ENCODE assay signal across 13 mouse cellular contexts in the genomic region with DNA sequence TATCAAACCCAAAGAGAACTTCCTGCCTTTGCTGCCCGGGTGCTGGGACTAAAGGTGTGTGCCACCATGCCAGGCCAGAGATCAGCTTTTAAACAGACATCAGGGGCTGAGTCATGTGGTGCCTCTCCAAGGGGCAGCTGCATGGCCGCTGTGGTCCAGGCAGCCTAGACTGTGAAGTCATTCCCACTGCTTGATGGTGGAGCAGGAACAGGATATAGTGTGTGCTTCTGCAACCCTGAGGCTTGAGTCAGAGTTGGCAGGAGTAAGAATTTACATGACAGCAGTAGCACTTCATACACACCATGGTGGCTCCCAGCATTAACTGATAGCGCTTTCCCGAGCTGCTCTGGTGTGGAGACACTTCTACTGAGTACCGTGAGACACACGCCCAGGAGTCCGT.
DNase-seq lines count a peak whose midpoint lies in the region; ATAC-seq lines count a peak whose summit lies in the region.
"Had no signal": no experiment of that assay in that cellular context is flagged by ENCODE, and none has a peak within 500 bp of the region (broad histone marks: within the 10 kb centered on the region; RNA-seq: fewer than 3 reads in every experiment).

No protein-coding gene starts in this region.

- no peak overlapping the region for H3K4me2 ChIP-seq in limb, embryonic 12.5 days
- no peak overlapping the region for H3K4me2 ChIP-seq in embryonic facial prominence, embryonic 15.5 days (replicated peaks)

- WGBS in limb, embryonic 12.5 days, result 86% methylated on average over 7 of the region's 7 CpGs
- 91% methylated on average over 7 of the region's 7 CpGs for WGBS in limb, embryonic 10.5 days
- 86% methylated on average over 7 of the region's 7 CpGs for WGBS in embryonic facial prominence, embryonic 15.5 days

- H3K4me3 ChIP-seq in limb, embryonic 12.5 days (replicated peaks), result no peak overlapping the region
- H3K4me3 ChIP-seq in limb, embryonic 10.5 days, result no peak overlapping the region
- H3K4me3 ChIP-seq in embryonic facial prominence, embryonic 15.5 days (replicated peaks), result no peak overlapping the region

- ATAC-seq in limb, embryonic 12.5 days (ENCODE audit: insufficient number of reproducible peaks, insufficient read depth, low FRiP score, low TSS enrichment, low read depth), result no peak
- ATAC-seq in embryonic facial prominence, embryonic 15.5 days (ENCODE audit: insufficient number of reproducible peaks, low FRiP score, low TSS enrichment, low read depth), result no peak
- ATAC-seq in megakaryocyte progenitor cell, adult 5-6 weeks (replicated peaks; ENCODE audit: poor library complexity), result peak; percentile 38
- ATAC-seq: forebrain, embryonic 14.5 days; hindbrain, embryonic 16.5 days; midbrain, embryonic 16.5 days had no signal

- H3K27ac ChIP-seq in limb, embryonic 12.5 days, result peak overlapping the region; percentile 53; the same call in 1 of the 2 replicates
- no peak overlapping the region for H3K27ac ChIP-seq in limb, embryonic 10.5 days
- H3K27ac ChIP-seq in embryonic facial prominence, embryonic 15.5 days (replicated peaks), result peak overlapping the region; percentile 48

- H3K9ac ChIP-seq in limb, embryonic 12.5 days (replicated peaks), result no peak overlapping the region
- H3K9ac ChIP-seq in embryonic facial prominence, embryonic 15.5 days, result no peak overlapping the region

- H3K9me3 ChIP-seq in limb, embryonic 12.5 days, result no peaks in the 10 kb centered on the region
- H3K9me3 ChIP-seq in limb, embryonic 10.5 days (replicated peaks), result no peaks in the 10 kb centered on the region
- H3K9me3 ChIP-seq in embryonic facial prominence, embryonic 15.5 days (replicated peaks), result no peaks in the 10 kb centered on the region

- no peaks in the 10 kb centered on the region for H3K27me3 ChIP-seq in limb, embryonic 12.5 days
- H3K27me3 ChIP-seq in limb, embryonic 10.5 days (ENCODE audit: low read depth, poor library complexity, severe bottlenecking), result no peaks in the 10 kb centered on the region
- H3K27me3 ChIP-seq in embryonic facial prominence, embryonic 15.5 days, result no peaks in the 10 kb centered on the region

- peaks cover 69% of the 10 kb centered on the region for H3K36me3 ChIP-seq in limb, embryonic 12.5 days
- peaks cover 87% of the 10 kb centered on the region for H3K36me3 ChIP-seq in limb, embryonic 10.5 days
- peaks cover 74% of the 10 kb centered on the region for H3K36me3 ChIP-seq in embryonic facial prominence, embryonic 15.5 days

- H3K4me1 ChIP-seq in limb, embryonic 12.5 days (replicated peaks), result peaks cover 62% of the 10 kb centered on the region
- H3K4me1 ChIP-seq in limb, embryonic 10.5 days, result peaks cover 58% of the 10 kb centered on the region
- H3K4me1 ChIP-seq in embryonic facial prominence, embryonic 15.5 days, result peaks cover 47% of the 10 kb centered on the region

- DNase-seq in adrenal gland, postnatal 36 days, result peak; percentile 36 to 46
- no peak for DNase-seq in adrenal gland, postnatal 10 days
- DNase-seq in limb, embryonic 10.5 days (ENCODE audit: low spot score), result no peak
- no peak for DNase-seq in c-Kit-positive CD71-positive TER-119-positive erythroid progenitor cells, embryonic 14.5 days (ENCODE audit: low spot score)
- DNase-seq in cerebellum, postnatal 10 days, result no peak
- DNase-seq: cerebellum, postnatal 25 days; layer of hippocampus, postnatal 36 days had no signal

Comparison
In these comparisons a context has a peak if more than half of its experiments do, and no peak if none do; other contexts are left out.
1. DNase-seq: peak in adrenal gland, postnatal 36 days (2 of 2); none in adrenal gland, postnatal 10 days (single experiment), limb, embryonic 10.5 days (single experiment), c-Kit-positive CD71-positive TER-119-positive erythroid progenitor cells, embryonic 14.5 days (single experiment) and cerebellum, postnatal 10 days (0 of 2).